Mouse (Mus musculus): Measurements from ENCODE around the gene Serpinb12. TPM values are rescaled to one million over a fixed set of nuclear protein-coding genes. Genes with fewer than 3 reads are reported as not detected.

Gene Serpinb12
- polyA plus RNA-seq, 1 experiment, result not detected

DNA sequence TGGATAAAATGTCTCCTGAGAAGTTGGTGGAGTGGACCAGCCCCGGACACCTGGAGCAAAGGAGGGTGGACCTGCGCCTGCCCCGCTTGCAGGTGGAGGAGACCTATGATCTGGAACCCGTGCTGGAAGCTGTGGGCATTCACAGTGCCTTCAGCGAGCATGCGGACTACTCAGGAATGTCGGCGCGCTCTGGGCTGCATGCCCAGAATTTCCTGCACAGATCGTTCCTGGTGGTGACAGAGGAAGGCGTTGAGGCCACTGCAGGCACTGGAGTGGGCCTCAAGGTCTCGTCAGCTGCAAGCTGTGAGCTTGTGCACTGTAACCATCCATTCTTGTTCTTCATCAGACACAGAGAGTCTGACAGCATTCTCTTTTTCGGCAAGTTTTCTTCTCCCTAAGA is 66.2 kb downstream of the Serpinb12 start:
- H3K4me3 ChIP-seq (ENCODE audit: insufficient read depth, low read length), result no peak overlapping the region
- H3K27ac ChIP-seq (ENCODE audit: insufficient read depth, low read length), result no peak overlapping the region
- H3K4me1 ChIP-seq (ENCODE audit: control insufficient read depth, insufficient read depth, low read length), result no peaks in the 10 kb centered on the region
- TF ChIP-seq CTCF (IDR thresholded peaks at IDR 0.05; ENCODE audit: borderline replicate concordance, insufficient read depth, low read length) (no peak), POLR2A (IDR thresholded peaks at IDR 0.05; ENCODE audit: low read depth, low read length) (no peak)

- H3K4me3 ChIP-seq (ENCODE audit: insufficient read depth, low read length), result no peak overlapping the region
- no peaks in the 10 kb centered on the region for H3K4me1 ChIP-seq (ENCODE audit: control insufficient read depth, insufficient read depth, low read length)
- TF ChIP-seq CTCF (IDR thresholded peaks at IDR 0.05; ENCODE audit: borderline replicate concordance, insufficient read depth, low read length), result no peak
- no peak for TF ChIP-seq POLR2A (IDR thresholded peaks at IDR 0.05; ENCODE audit: low read depth, low read length)
- H3K27ac ChIP-seq (ENCODE audit: insufficient read depth, low read length), result no peak overlapping the region
These were observed 67.5 kb downstream of the Serpinb12 start for GRCm38 (mm10) chr1:107001754-107002153.

- no peaks in the 10 kb centered on the region for H3K4me1 ChIP-seq (ENCODE audit: control insufficient read depth, insufficient read depth, low read length)
- no peak overlapping the region for H3K27ac ChIP-seq (ENCODE audit: insufficient read depth, low read length)
- no peak overlapping the region for H3K4me3 ChIP-seq (ENCODE audit: insufficient read depth, low read length)
- TF ChIP-seq CTCF (IDR thresholded peaks at IDR 0.05; ENCODE audit: borderline replicate concordance, insufficient read depth, low read length), result no peak
- no peak for TF ChIP-seq POLR2A (IDR thresholded peaks at IDR 0.05; ENCODE audit: low read depth, low read length)
These were observed 72.1 kb downstream of the Serpinb12 start for GRCm38 (mm10) chr1:107006316-107006715.

Other genes starting within 250 kb of the Serpinb12 start
- gene Bcl2, start 220.2 kb upstream of the Serpinb12 start, polyA plus RNA-seq (2011; ENCODE audit: insufficient read length, low read depth, missing spikeins), result 5.3 and 6.5 TPM in 2 replicates
- gene Kdsr, start 174.7 kb upstream of the Serpinb12 start, polyA plus RNA-seq (2011; ENCODE audit: insufficient read length, low read depth, missing spikeins), result 31.6 and 38.1 TPM in 2 replicates
- 77.5 and 91.3 TPM in 2 replicates for gene Vps4b, start 137.7 kb upstream of the Serpinb12 start, polyA plus RNA-seq (2011; ENCODE audit: insufficient read length, low read depth, missing spikeins)
- gene Serpinb5, start 73.3 kb upstream of the Serpinb12 start, polyA plus RNA-seq (2011; ENCODE audit: insufficient read length, low read depth, missing spikeins), result not detected in 2 replicates
- not detected in 2 replicates for gene Serpinb13, start 46.5 kb downstream of the Serpinb12 start, polyA plus RNA-seq (2011; ENCODE audit: insufficient read length, low read depth, missing spikeins)
- not detected in 2 replicates for gene Serpinb3a, start 117.9 kb downstream of the Serpinb12 start, polyA plus RNA-seq (2011; ENCODE audit: insufficient read length, low read depth, missing spikeins)
- gene Serpinb3d, start 149.1 kb downstream of the Serpinb12 start, polyA plus RNA-seq (2011; ENCODE audit: insufficient read length, low read depth, missing spikeins), result not detected in 2 replicates